Mouse (Mus musculus): ENCODE data around the gene She.

The She gene

DNA sequence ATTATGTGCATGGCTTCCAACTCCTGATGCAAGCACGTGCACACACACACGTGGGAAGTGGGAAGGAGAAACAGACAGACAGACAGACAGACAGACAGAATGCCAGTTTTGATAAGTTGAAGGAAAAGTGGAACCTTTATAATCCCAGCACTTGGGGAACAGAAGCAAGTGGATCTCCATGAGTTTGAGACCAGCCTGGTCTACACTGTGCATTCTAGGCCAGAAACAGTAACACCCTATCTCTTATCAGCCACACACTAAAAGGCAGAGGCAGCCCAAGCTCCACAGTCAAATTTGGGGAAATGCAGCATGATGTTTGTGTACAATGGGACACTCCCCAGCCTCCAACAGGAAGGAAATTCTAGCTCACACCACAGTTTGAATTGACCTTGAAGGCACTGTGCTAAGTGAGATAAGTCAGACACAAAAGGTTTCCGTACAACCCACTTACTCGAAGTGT lies 52.4 kb downstream of the She start:
- DNase-seq (ENCODE audit: low read depth, low spot score): no peak

DNA sequence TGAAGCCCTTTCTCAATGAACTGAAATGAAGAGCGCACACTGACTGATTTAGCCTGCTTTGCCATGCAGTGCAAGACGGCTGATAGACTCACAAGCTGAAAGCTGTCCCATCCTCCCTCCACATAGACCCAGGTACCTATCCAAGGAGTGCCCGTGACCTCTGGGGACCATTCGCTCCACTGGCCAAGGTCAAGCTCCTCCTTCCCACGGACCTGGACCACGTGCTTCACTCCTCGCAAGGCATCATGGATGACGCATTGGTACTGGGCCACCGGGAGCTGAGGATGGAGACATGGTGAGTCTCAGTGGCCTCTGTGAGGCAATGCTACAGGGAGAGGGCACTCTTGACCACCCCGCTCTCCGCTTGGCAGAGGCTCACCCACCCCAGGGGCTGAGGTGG lies 54.6 kb downstream of the She start:
- no peak for DNase-seq (ENCODE audit: low read depth, low spot score)

- peak; percentile 49 for DNase-seq (ENCODE audit: low read depth, low spot score)
Observed at GRCm38 (mm10) chr3:89887582-89888230, 56.5 kb downstream of the She start.

GRCm38 (mm10) chr3:89889841-89890430 lies 58.8 kb downstream of the She start:
- no peak for DNase-seq (ENCODE audit: low read depth, low spot score)

- no peak for DNase-seq (ENCODE audit: low read depth, low spot score)
Observed at GRCm38 (mm10) chr3:89891696-89892095, 60.5 kb downstream of the She start.

DNA sequence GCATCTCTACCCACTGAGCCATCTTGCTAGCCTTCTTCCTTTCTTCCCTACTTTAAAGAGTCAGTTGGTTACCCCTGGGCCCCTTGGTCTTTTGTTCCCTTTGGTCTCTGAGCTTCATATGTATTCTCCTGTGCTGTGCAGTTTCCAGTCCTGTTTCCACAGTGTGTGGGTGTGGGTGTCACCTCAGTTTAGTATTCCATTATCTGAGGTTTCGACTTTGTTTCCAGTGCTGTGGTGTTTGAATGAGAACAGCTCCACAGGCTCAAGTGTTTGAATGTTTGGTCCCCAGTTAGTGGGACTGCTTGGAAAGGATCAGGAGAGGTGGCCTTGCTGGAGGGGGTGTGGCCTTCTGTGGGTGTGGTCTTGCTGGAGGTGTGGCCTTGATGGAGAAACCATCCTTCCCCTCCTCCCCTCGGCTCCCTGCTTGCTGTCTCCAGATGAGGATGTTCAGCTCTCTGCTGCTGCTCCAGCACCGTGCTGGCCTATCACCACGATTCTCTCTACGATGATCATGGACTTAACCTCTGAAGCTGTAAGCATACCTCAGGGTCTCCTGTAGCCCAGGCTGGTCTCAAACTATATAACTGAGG lies 61.4 kb downstream of the She start:
- DNase-seq (ENCODE audit: low read depth, low spot score): peak; percentile 53

- DNase-seq (ENCODE audit: low read depth, low spot score): peak; percentile 44
Observed at GRCm38 (mm10) chr3:89896571-89896970, 65.4 kb downstream of the She start.

- no peak for DNase-seq (ENCODE audit: low read depth, low spot score)
Observed at GRCm38 (mm10) chr3:89897204-89897796, 66.1 kb downstream of the She start.

GRCm38 (mm10) chr3:89898011-89898410 lies 66.8 kb downstream of the She start:
- DNase-seq (ENCODE audit: low read depth, low spot score): no peak

- peak; percentile 27 for DNase-seq (ENCODE audit: low read depth, low spot score)
Observed at GRCm38 (mm10) chr3:89898870-89899510, 67.8 kb downstream of the She start.

- DNase-seq (ENCODE audit: low read depth, low spot score): peak; percentile 47
Observed at GRCm38 (mm10) chr3:89899511-89899908, 68.3 kb downstream of the She start.

DNA sequence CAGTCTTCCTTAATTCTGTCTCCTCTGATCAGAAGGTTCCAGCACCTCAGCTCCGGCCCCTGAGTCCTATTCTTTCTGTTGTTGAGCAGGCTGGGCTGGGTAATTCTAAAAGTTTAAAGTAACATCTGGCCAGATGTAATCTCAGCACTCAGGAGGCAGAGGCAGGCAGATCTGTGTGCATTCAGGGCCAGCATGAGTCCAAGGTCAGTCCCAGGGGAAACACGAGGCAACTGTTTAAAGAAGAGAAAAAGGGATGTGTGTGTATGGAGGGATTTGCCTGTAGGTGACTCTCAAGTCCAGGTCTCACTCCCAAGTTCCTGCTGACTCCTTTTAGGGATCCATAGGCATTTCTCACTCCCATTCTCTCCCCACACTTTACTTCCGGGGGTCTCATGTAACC lies 76.7 kb downstream of the She start:
- DNase-seq (ENCODE audit: low read depth, low spot score): no peak

Measured in CD4-positive, CD25-positive, alpha-beta regulatory T cell, adult 2 months (primary cell).